Mouse (Mus musculus): ENCODE results near the gene Ppm1k. TPM values are rescaled to one million over a fixed set of nuclear protein-coding genes. Genes with fewer than 3 reads are reported as not detected.

The Ppm1k gene
- 30.2 TPM for total RNA-seq (2023)

DNA sequence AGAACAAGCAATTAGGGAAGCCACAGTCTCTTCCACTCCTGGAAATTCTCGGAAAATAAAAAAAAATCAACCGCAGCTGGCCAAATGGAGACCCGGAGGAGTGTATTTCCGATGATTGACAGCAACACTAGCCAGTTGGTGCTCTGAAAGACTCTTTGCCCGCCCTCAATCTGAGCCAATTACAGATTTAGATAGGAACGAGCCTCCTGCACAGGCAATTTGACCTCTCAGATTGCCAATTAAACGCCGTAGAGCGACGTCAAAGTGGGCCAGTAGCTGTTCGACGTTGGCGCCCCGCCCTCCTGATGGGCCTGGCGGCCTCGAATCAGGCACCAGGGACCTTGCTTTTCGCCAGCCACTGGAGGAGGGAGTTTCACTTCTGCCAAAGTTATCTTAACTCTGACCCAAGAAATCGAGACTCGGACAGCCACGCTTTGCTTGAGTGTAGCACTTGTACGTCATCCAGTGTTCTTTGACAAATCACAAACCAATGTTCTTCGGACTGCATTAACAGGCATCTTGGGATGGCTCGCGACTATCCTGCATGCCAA lies at the start of gene Ppm1k:
Gene Ppm1k (minus strand): TSS at position 83 of the 551 bp plus-strand sequence.

DNA sequence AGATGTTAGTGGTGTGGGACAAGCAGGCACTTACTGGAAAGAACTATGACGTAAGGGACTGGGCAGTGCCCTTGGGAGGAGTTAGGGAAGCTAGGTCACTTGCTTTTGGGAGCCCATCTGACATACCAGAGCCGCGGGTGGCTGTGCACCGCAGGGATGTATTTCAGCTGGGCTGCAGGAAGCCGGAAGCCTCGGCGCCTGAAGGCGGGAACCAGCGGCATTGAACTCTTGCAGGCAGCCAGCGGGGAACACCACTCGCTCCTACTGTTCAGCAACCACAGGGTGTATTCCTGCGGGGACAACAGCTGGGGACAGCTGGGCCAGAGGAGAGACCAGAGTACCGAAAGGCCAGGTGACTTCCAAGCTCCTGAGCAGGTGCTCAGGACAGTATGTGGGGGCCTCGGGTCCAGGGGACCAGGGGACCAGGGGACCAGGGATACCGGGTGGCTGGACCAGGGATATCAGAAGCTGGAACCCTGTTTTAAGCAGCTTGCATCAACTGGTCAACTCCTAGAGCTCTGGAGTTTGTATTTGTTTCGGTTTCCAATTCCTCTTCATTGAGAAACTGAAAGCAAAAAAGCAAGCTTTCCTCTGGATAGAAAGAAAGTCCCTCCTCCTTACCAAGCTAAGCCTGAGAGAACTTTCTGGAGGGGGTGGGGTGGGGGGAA lies 45.7 kb upstream of the Ppm1k start, which contains the start of gene Herc6:
Gene Herc6 (plus strand): TSS at position 120 of the 668 bp plus-strand sequence.

Other genes with a start within 250 kb of the Ppm1k start
- not detected for gene Vmn1r16, start 206.0 kb downstream of the Ppm1k start, total RNA-seq (2023)
- gene Vmn1r17, start 171.7 kb downstream of the Ppm1k start, total RNA-seq (2023), result not detected
- not detected for gene Vmn1r18, start 139.7 kb downstream of the Ppm1k start, total RNA-seq (2023)
- not detected for gene Vmn1r19, start 131.7 kb downstream of the Ppm1k start, total RNA-seq (2023)
- not detected for gene Vmn1r20, start 106.5 kb downstream of the Ppm1k start, total RNA-seq (2023)
- 36.4 TPM for gene Herc6, start 45.5 kb upstream of the Ppm1k start, total RNA-seq (2023)
- gene Pyurf, start 156.6 kb upstream of the Ppm1k start, total RNA-seq (2023), result 3.4 TPM
- 5.7 TPM for gene Lancl2, start 167.1 kb upstream of the Ppm1k start, total RNA-seq (2023)

Measured in CD4-positive naive resting alpha-beta T cell, adult 57 days (primary cell).